Mouse (Mus musculus) regulatory T cell (primary cell): ENCODE data around the gene Suco.

ENCODE experiments used
- in situ Hi-C: fragments of 300-600 bp; cut with MboI, MseI; formaldehyde crosslinking; loops from one replicate; pipeline ENCODE4 v1.15.1; 2025; ENCODE audit warnings: high pct_unique_total_duplicates

The Suco gene

GRCm38 (mm10) chr1:161791854-161792686 is 84.4 kb downstream of the Suco start:
- in situ Hi-C loops = no loop called here

GRCm38 (mm10) chr1:161788339-161788738 is 88.1 kb downstream of the Suco start, which contains the start of gene Fasl:
Fasl (minus strand) TSS chr1:161788495.
- in situ Hi-C loops = no loop called here

- in situ Hi-C loops = loop anchor here (5.0 kb wide), 1 partner anchor 50 kb away; no protein-coding TSS in a partner anchor
These were observed 93.8 kb downstream of the Suco start for GRCm38 (mm10) chr1:161782725-161783124.

GRCm38 (mm10) chr1:161781594-161781993 is 94.9 kb downstream of the Suco start:
- in situ Hi-C loops = loop anchor here (5.0 kb wide), 1 partner anchor 51 kb away; no protein-coding TSS in a partner anchor

- in situ Hi-C loops = no loop called here
These were observed 97.4 kb downstream of the Suco start for GRCm38 (mm10) chr1:161779057-161779456.

- in situ Hi-C loops = no loop called here
These were observed 101.3 kb downstream of the Suco start for GRCm38 (mm10) chr1:161775151-161775550.

GRCm38 (mm10) chr1:161771293-161771692 is 105.2 kb downstream of the Suco start:
- in situ Hi-C loops = no loop called here

- in situ Hi-C loops = no loop called here
These were observed 107.2 kb downstream of the Suco start for GRCm38 (mm10) chr1:161769329-161769728.

- in situ Hi-C loops = no loop called here
These were observed 109.4 kb downstream of the Suco start for GRCm38 (mm10) chr1:161767101-161767524.

GRCm38 (mm10) chr1:161766656-161767055 is 109.8 kb downstream of the Suco start:
- in situ Hi-C loops = no loop called here
